Mouse (Mus musculus): Measurements from ENCODE around the gene Gm10073.

Gm10073 gene

DNA sequence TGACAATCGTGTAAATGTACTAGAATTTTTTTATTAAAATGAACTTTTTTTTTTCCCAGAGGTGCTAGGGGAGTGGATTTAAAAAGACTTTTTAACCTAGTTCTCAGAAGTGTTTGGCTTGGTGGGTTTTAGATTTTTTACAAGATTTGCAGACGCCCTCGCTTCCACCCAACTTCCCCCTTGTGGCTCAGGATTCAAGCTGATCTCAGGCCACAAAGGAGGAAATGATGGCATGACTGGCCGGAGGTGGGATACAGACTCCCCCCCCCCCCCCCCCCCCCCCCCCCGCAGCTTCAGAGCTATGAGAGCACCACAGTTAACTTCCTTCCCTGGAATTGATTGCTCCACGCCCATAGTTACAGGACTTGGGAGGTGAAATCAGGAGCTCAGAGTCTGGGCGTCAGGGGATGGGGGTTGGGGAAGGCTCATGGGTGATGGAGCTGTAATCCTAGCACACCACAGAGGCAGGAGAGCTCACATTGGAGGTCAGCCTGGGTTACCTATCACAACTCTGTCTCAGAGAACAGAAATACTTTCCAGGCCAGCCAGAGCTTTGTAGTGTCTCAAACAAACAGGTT is 17.1 kb downstream of the Gm10073 start:
- no peak for DNase-seq (ENCODE audit: low read depth, low spot score)

DNA sequence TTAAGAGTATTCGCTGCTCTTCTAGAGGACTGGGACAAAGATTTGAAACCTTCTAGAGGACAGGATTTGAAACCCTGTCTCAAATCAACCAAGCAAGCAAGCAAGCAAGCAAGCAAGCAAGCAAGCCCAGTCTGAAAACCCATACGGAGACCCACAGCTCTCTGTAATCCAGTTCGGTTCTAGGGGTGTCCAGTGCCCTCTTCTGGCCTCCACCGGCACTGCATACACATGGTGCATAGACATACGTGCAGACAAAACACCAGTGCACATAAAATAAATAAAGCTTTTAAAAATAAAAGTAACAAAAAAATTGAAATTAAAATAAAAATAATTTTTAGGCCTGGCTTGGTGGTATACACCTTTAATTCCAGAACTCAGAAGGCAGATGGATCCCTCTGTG is 19.2 kb downstream of the Gm10073 start:
- no peak for DNase-seq (ENCODE audit: low read depth, low spot score)

DNA sequence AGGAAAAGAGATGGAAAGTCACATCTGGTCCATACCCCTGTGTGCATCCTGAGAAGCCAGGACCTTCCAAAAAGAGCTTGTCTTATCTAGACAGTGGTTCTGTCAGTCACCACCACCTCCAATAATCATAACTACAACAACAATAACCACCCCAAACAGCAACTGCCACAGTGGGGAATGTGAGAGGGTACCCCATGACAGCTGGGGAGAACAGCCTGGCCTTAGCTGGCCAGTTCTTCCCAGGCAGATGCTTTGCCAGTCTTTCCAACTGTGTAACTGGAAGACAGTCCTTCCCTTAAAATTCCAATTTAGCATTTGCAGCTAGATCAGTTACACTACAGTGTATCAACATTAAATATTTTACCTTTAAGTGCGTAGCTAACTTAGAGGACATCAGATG is 22.4 kb downstream of the Gm10073 start:
- DNase-seq (ENCODE audit: low read depth, low spot score) = no peak

DNA sequence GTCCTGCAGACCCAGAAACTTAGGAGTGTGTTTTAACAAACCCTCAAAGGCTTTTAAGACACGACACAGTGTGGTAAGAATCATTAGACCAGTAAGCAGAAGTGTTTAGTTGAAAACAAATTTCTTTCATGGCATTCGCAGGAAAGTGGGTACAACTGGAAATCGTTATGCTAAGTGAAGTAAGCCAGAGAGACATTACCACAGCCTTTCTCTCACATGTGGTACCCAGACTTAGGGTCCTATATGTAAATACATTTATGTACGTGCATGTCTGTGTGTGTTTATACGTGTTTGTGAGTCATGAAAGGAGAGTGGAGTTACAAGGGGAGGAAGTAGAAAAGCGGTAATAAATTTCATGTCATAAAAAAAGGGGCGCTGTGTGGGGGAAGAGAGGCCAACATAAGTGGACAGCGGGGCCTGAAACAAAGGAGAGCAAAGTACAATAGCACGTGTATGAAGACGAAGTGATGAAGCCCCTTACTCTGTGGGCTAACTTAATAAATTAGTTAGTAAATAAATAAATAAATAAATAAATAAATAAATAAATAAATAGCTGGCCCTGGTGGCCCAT is 24.8 kb downstream of the Gm10073 start:
- no peak for DNase-seq (ENCODE audit: low read depth, low spot score)

DNA sequence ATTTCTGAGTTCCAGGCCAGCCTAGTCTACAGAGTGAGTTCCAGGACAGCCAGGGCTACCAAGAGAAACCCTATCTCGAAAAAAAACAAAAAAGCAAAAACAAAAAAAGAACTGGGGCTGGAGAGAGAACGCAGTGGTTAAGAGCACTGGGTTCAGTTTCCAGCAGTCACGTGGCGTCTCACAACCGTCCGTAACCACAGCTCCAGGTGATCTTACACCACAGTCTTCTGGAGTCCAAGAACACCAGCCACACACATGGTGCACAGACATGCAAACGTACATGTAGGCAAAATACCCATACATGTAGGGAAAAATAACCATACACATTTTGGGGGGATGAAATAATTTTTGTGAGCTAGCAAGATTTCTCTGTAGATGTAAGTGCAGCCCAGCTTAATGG is 26.5 kb downstream of the Gm10073 start:
- DNase-seq (ENCODE audit: low read depth, low spot score) = no peak

DNA sequence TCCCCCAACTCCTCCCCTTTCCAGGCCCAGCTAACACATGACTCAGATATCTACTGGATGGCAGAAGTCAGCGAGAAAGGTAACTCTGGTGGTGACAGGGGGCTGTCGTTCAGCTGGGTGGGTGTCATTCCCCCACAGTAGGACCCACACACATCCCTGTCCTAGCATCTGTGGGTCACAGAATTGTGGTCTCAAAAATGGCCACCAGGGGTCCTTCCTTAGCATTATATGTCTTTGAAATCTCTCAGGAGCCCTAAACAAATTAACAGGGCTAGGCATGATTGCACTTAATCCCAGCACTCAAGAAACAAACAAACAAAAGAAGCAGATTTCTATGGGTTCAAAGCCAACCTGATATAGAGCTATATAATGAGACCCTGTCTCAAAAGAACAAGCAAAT is 28.1 kb downstream of the Gm10073 start:
- DNase-seq (ENCODE audit: low read depth, low spot score) = peak; percentile 13

DNA sequence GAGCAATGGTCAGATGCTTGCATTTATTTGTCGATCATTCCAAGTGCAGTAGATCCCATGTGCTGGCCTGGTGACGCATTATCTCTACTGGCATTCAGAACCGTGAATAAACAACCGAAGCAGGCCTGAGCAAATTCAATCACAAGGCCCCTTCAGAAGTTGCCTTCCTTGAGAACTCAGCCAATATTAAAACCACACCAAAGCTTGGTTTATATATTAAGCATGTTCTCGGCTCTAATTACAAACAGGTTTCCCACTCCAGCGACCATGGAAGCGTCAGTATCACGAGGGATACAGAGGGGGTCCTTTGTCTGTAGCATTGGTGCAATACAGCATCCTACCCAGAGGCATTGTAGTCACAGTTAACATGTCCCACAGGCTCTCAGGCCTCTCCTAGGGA is 30.2 kb downstream of the Gm10073 start:
- no peak for DNase-seq (ENCODE audit: low read depth, low spot score)

DNA sequence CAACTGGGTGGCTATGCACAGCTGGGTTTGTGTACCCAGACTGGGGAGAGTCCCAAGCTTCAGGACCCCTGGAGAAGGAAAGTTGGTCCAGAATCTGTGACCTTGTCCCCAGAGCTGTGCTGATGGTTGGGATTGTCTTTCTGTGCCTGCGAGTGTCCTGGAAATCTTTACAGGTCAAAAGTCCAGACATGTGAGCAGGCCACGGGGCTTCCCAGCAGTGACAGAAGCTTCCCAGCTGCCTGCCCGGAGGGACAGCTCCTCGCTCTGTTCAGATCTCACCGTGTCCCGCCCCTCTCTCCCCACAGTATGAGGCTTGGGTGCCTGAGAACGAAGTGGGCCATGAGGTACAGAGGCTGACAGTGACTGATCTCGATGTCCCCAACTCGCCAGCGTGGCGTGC is 32.3 kb downstream of the Gm10073 start:
- DNase-seq (ENCODE audit: low read depth, low spot score) = no peak

DNA sequence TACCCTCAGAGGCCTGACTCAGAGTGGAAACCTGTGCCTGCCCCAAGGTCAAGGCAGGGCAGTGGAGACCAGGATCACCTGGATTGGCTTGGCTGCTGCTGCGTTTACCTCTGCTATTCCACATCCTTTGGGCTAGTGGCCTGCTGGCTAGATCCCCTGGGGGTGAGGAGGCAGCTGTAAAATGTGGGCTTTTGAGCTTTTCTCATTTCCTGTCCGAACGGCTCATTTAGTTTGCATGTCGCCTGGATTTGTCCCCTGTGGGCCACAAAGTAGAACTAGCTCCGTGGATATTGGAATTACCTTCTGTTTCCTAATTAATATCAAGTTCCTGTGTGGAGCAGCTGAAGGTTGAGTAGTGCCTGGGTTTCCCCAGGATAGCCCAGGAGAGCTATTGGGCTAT is 34.1 kb downstream of the Gm10073 start:
- DNase-seq (ENCODE audit: low read depth, low spot score) = no peak

DNA sequence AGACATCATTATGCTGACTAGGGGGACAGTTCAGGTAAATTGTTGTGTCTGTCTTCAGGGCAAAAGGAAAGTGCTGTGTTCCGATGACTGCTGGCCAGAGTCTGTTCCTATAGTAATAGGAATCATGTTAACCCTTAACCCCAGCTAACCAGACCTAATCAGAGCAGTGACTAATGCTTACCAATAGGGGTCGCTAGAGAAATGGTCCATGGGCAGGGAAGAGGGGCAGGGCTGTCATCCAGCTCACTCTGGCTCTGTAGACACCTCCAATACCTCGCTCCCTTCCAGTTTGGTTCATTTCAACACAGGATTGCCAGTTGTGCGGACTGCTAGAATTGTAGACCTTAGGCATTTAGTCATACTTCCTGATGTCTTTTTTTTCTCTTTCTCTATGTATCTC is 37.8 kb downstream of the Gm10073 start:
- peak; percentile 18 for DNase-seq (ENCODE audit: low read depth, low spot score)

DNA sequence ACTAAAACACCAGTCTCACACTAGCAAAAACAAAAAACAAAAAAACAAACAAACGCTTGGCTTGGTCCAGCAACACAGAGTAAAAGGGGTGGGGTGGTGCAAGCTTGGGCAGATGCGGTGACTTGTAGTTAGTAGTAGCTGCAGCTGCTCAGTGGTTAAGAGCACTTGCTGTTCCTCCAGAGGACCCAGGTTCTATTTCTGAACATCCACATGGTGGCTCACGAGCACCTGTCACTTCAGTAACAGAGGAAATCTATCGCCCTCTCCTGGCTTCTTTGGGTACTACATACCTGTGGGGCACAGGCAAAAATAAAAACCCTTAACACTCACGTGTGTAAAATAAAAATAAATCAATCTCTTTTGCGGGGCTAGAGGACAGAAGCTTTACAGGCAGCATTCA is 38.8 kb downstream of the Gm10073 start:
- DNase-seq (ENCODE audit: low read depth, low spot score) = peak; percentile 69

DNA sequence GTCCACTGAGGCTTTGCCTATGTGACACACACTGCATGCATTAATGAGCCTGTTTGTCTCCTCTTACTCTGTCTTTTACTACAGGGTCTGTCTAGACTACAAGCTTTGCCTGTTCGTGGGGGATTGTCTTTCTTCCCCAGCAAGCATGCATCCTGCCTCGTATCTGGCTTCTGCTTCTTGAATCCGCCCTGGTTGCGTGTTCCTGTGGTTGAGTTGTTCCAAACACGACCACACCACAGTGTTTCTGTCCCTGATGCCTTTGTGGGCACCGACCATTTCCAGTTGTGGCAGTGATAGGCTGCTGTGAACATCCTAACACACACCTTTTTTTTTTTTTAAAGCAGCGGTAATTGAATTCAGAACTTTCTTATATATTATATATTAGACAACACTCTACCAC is 39.6 kb downstream of the Gm10073 start:
- DNase-seq (ENCODE audit: low read depth, low spot score) = no peak

DNA sequence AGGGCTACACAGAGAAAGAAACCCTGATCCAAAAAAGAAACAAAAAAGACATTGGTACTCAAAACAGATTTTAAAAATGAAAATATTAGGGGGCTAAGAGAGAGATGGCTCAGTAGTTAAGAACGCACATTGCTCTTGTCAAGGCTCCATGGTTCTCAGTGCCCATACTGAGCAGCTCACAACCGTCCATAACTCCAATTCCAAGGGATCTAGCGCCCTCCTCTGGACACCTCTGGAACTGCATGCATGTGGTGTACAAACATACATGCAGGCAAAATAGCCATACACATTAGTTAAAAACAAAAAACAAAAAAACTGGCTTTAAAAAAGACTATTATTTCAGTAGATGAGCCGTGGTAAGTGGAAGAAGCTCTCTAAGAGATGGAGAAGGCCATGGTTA is 42.7 kb downstream of the Gm10073 start:
- DNase-seq (ENCODE audit: low read depth, low spot score) = peak; percentile 13

DNA sequence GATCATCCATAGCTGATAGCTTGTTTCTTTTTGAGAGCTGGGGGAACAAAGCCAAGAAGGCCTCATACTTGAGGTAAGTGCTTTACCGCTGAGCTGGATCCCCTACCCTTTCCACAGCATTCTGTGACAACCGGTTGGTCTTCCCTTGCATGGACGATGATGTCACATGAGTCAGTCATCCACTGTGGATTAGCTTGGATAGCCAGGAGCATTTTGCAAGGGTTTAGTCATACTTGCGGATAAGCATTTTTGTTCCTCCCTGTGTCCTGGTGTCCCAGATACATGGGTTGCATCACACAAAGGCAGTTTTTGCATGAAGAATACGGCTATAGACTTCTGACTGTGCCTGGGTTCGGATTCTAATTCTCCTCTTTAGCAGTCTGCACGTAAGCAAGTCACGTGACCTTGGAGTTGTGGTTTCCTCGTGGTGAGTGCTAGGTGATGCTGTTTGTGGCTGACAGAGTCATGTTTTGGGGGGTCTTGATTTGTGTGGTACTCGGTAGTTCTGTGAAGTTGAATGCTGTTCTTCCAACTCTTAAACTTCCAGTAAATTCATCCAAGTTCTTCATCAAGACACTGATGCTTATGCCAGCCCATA is 43.3 kb downstream of the Gm10073 start:
- DNase-seq (ENCODE audit: low read depth, low spot score) = no peak

DNA sequence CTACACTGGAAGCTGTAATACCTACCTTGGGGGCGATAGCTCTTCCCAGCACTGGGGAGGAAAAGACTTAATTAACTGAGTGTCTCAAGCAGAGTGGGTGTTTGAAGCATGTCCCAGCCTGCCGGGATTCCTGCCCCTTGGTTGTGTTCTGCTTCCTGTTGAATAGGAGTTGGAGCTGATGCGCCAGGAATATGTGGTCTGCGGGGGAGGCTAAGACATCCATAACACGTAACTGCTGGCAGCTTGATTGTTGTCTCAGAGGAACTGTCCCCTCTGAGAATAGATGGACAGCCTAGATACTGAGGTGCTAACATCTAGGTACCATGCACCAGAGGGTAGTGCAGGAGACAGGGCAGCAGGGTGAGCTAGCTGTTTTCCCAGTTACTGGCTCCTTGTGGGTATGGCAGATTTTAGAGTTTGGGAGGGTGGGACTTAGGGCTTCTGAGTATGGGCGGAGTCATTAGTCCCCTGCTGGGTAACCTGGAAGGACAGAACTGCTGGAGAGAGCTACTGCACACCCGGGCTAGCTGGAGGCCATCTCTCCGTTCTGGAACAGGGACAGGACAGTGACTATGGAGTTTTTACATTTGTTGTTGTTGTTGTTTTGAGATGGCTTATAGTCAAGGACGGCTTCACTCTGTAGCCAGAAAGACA is 44.5 kb downstream of the Gm10073 start:
- no peak for DNase-seq (ENCODE audit: low read depth, low spot score)

DNA sequence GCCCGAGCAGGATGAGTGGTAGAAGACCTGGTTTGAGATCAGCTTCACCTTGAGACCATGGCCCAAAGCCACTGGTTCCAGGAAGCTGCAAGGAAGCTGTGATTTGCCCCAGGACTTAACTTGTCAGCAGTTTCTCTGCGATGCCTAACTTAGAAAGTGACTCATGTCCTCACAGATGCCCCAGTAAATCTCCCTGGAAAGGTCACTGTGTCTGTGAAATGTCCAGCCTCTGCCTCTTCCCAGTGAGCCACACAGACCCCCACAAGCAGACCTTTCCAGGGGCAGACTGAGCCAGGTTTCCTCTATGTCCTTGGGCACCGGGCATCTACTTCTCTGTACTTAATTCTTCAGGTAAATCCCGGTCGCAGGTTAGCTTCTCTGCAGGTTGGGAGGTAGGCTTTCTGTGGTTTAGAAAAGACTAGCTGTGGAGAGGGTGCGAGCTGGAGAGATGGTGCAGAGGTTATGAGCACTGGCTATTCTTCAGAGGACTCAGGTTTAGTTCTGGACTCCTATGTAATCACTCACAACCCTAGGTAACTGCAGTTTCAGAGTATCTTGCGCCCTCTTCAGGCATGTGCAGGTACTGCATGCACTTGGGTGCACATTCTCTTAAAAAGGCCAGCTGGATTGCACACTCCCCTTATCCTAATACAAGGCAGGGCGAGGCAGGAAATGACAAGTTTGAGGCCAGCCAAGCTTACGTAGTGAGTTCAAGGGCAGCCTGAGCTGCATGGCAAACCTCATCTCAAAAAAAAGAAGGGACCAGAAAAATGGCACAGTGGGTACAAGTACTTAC is 45.8 kb downstream of the Gm10073 start:
- no peak for DNase-seq (ENCODE audit: low read depth, low spot score)

DNA sequence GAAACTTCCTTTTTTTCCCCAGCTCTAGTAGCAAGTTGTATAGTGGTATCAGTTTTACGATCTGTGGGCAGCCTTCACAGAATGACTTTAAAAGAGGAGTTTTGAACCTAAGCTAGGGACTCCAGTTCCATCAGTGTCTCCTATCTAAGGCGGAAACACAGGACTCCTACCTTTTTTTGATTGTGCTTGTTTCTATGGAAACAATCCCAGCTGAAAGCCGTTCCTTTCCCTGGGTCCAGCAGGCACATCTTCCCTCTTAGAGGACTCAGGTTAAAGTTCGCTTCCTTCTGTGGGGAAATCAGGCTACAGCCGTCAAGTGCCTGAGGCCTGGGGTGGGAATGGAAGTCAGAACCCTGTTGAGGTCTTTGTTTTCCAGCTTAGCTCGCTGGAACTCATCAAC is 46.5 kb downstream of the Gm10073 start:
- no peak for DNase-seq (ENCODE audit: low read depth, low spot score)

Measured in CD4-positive helper T cell, adult 2 months (primary cell).